Mouse (Mus musculus) MEL (cell line): ENCODE measurements around the gene Isl1. TPM values are rescaled to one million over a fixed set of nuclear protein-coding genes. Genes with fewer than 3 reads are reported as not detected.

ENCODE experiments used
- DNase-seq: peaks from one replicate; pipeline ENCODE4 v3.0.0; 2011; ENCODE audit warnings: low read depth, low spot score
- H3K27ac ChIP-seq: 2 replicates; pipeline ENCODE4 v1.5.1; 2012; ENCODE audit warnings: low read depth, mild to moderate bottlenecking, control low read depth, low read length, moderate library complexity; ENCODE audit not compliant: control insufficient read depth
- H3K27me3 ChIP-seq, 2 experiments: fragments of 150-350 bp in 1 of 2; sonication (generic) in 1 of 2; 2 replicates each; pipeline ENCODE4 v1.6.1; 2012; ENCODE audit warnings: low read length in 2 of 2, mild to moderate bottlenecking in 2 of 2, improper control_type of control experiment in 1 of 2, moderate library complexity in 1 of 2; ENCODE audit not compliant: insufficient read depth in 2 of 2, control insufficient read depth in 1 of 2
- H3K36me3 ChIP-seq, 2 experiments: 2 replicates each; pipeline ENCODE4 v1.6.1; 2012 to 2014; ENCODE audit warnings: low read length in 2 of 2, improper control_type of control experiment in 1 of 2, inconsistent platforms in 1 of 2, mild to moderate bottlenecking in 1 of 2; ENCODE audit not compliant: insufficient read depth in 2 of 2, control insufficient read depth in 1 of 2
- H3K4me1 ChIP-seq, 2 experiments: fragments of 150-350 bp in 1 of 2; sonication (generic) in 1 of 2; 2 replicates each; pipeline ENCODE4 v1.6.1; 2012; ENCODE audit warnings: low read length in 2 of 2, improper control_type of control experiment in 1 of 2, mild to moderate bottlenecking in 1 of 2; ENCODE audit not compliant: insufficient read depth in 2 of 2, control insufficient read depth in 1 of 2
- H3K4me3 ChIP-seq, 2 experiments: fragments of 150-350 bp in 1 of 2; sonication (generic) in 1 of 2; 2 replicates each; pipeline ENCODE4 v1.5.1; 2012; ENCODE audit warnings: low read depth in 2 of 2, low read length in 2 of 2, mild to moderate bottlenecking in 2 of 2, moderate library complexity in 2 of 2, control low read depth in 1 of 2, improper control_type of control experiment in 1 of 2; ENCODE audit not compliant: control insufficient read depth in 1 of 2, insufficient read depth in 1 of 2
- H3K79me2 ChIP-seq: 2 replicates; pipeline ENCODE4 v1.6.1; 2012; ENCODE audit warnings: mild to moderate bottlenecking, low read length, moderate library complexity; ENCODE audit not compliant: control insufficient read depth, poor library complexity, insufficient read depth
- H3K9ac ChIP-seq: 2 replicates; pipeline ENCODE4 v1.6.1; 2012; ENCODE audit warnings: low read depth, mild to moderate bottlenecking, control low read depth, low read length, moderate library complexity; ENCODE audit not compliant: control insufficient read depth, poor library complexity, severe bottlenecking
- H3K9me3 ChIP-seq: fragments of 150-350 bp; sonication (generic); replicated peaks from 2 replicates; pipeline ENCODE4 v1.6.1; 2012; ENCODE audit warnings: mild to moderate bottlenecking, low read length, improper control_type of control experiment, moderate library complexity; ENCODE audit not compliant: insufficient read depth
- BHLHE40 ChIP-seq: IDR thresholded peaks from 2 replicates; pipeline ENCODE4 v1.6.1; 2012; ENCODE audit warnings: low read depth, mild to moderate bottlenecking, inconsistent platforms, low read length, improper control_type of control experiment, borderline replicate concordance
- ELF1 ChIP-seq: IDR thresholded peaks from 2 replicates; pipeline ENCODE4 v1.6.1; 2014; ENCODE audit warnings: low read depth, mild to moderate bottlenecking, inconsistent platforms, low read length, improper control_type of control experiment, moderate library complexity
- EP300 ChIP-seq, 2 experiments: IDR thresholded peaks; 2 replicates each; pipeline ENCODE4 v1.6.1; 2011; ENCODE audit warnings: improper control_type of control experiment in 2 of 2, low read length in 2 of 2, low read depth in 1 of 2, mild to moderate bottlenecking in 1 of 2
- GABPA ChIP-seq: IDR thresholded peaks from 2 replicates; pipeline ENCODE4 v1.6.1; 2012; ENCODE audit warnings: low read depth, mild to moderate bottlenecking, inconsistent platforms, low read length, improper control_type of control experiment, moderate library complexity
- HCFC1 ChIP-seq: IDR thresholded peaks from 2 replicates; pipeline ENCODE4 v1.6.1; 2012; ENCODE audit warnings: low read depth, mild to moderate bottlenecking, inconsistent platforms, low read length, improper control_type of control experiment, moderate library complexity
- JUND ChIP-seq: IDR thresholded peaks from 2 replicates; pipeline ENCODE4 v1.6.1; 2011; ENCODE audit warnings: low read depth, mild to moderate bottlenecking, improper control_type of control experiment, low read length
- MAFK ChIP-seq: IDR thresholded peaks from 2 replicates; pipeline ENCODE4 v1.6.1; 2011; ENCODE audit warnings: low read depth, mild to moderate bottlenecking, low read length, improper control_type of control experiment, borderline replicate concordance
- MAX ChIP-seq: IDR thresholded peaks from 2 replicates; pipeline ENCODE4 v1.6.1; 2011; ENCODE audit warnings: low read length, improper control_type of control experiment
- MAZ ChIP-seq: IDR thresholded peaks from 2 replicates; pipeline ENCODE4 v1.6.1; 2012; ENCODE audit warnings: low read depth, mild to moderate bottlenecking, inconsistent platforms, low read length, improper control_type of control experiment
- MEF2A ChIP-seq: IDR thresholded peaks from 2 replicates; pipeline ENCODE4 v1.6.1; 2014; ENCODE audit warnings: low read depth, mild to moderate bottlenecking, inconsistent platforms, low read length, improper control_type of control experiment; ENCODE audit not compliant: poor library complexity, insufficient replicate concordance, severe bottlenecking; ENCODE audit errors: extremely low read depth
- MXI1 ChIP-seq: IDR thresholded peaks from 2 replicates; pipeline ENCODE4 v1.6.1; 2011; ENCODE audit warnings: mild to moderate bottlenecking, low read depth, low read length, improper control_type of control experiment
- MYC ChIP-seq: IDR thresholded peaks from 2 replicates; pipeline ENCODE4 v1.6.1; 2011; ENCODE audit warnings: low read depth, mild to moderate bottlenecking, low read length, improper control_type of control experiment, moderate library complexity
- NELFE ChIP-seq: IDR thresholded peaks from 2 replicates; pipeline ENCODE4 v1.6.1; 2011; ENCODE audit warnings: low read depth, low read length, improper control_type of control experiment
- POLR2A ChIP-seq, 2 experiments: IDR thresholded peaks; 2 replicates each; pipeline ENCODE4 v1.6.1; 2011 to 2012; ENCODE audit warnings: low read length in 2 of 2, mild to moderate bottlenecking in 2 of 2, control low read depth in 1 of 2, improper control_type of control experiment in 1 of 2, low read depth in 1 of 2, moderate library complexity in 1 of 2; ENCODE audit not compliant: control insufficient read depth in 1 of 2, insufficient read depth in 1 of 2, poor library complexity in 1 of 2
- RCOR1 ChIP-seq: IDR thresholded peaks from 2 replicates; pipeline ENCODE4 v1.6.1; 2012; ENCODE audit warnings: low read depth, mild to moderate bottlenecking, inconsistent platforms, low read length, improper control_type of control experiment
- TAL1 ChIP-seq: IDR thresholded peaks from 2 replicates; pipeline ENCODE4 v1.6.1; 2012; ENCODE audit warnings: mild to moderate bottlenecking, inconsistent platforms, low read length, moderate library complexity, mixed read lengths
- USF2 ChIP-seq, 2 experiments: IDR thresholded peaks; 2 replicates each; pipeline ENCODE4 v1.6.1; 2011 to 2012; ENCODE audit warnings: improper control_type of control experiment in 2 of 2, low read length in 2 of 2, borderline replicate concordance in 1 of 2, inconsistent platforms in 1 of 2, low read depth in 1 of 2, mild to moderate bottlenecking in 1 of 2; ENCODE audit not compliant: insufficient read depth in 1 of 2
- ZC3H11A ChIP-seq: IDR thresholded peaks from 2 replicates; pipeline ENCODE4 v1.6.1; 2012; ENCODE audit warnings: low read depth, mild to moderate bottlenecking, inconsistent platforms, low read length, improper control_type of control experiment
- ZKSCAN1 ChIP-seq: IDR thresholded peaks from 2 replicates; pipeline ENCODE4 v1.6.1; 2012; ENCODE audit warnings: low read depth, mild to moderate bottlenecking, inconsistent platforms, low read length, improper control_type of control experiment, moderate library complexity
- ZMIZ1 ChIP-seq: IDR thresholded peaks from 2 replicates; pipeline ENCODE4 v1.6.1; 2012; ENCODE audit warnings: low read depth, mild to moderate bottlenecking, inconsistent platforms, low read length, improper control_type of control experiment, moderate library complexity
- polyA plus RNA-seq, 2 experiments: library from polyadenylated mRNA; stranded (reverse) in 1 of 2; unstranded in 1 of 2; fragments of >175 nt in 1 of 2; fragments of >200 nt in 1 of 2; gene quantifications; 2 replicates each; pipeline versions ENCODE4 v1.2.1 to v1.2.4; 2012; ENCODE audit warnings: low replicate concordance in 2 of 2, low read depth in 1 of 2; ENCODE audit not compliant: insufficient read length in 2 of 2, insufficient read depth in 1 of 2, missing spikeins in 1 of 2
- total RNA-seq: library from RNA; depleted of rRNA; stranded (reverse); fragments of 300-350 nt; gene quantifications from 2 replicates; pipeline ENCODE4 v1.2.3, GENCODE M21; 2012; rRNA removed

Gene Isl1
- total RNA-seq (0.31 TPM in 1 of 2 replicates, not detected in the other), polyA plus RNA-seq (under 1 TPM in 1 of 2 experiments, not detected in 1; 0.14 TPM)

- Histone ChIP-seq H3K36me3 (no peaks in the 10 kb centered on the region), H3K9me3 (no peaks in the 10 kb centered on the region), H3K79me2 (no peaks in the 10 kb centered on the region), H3K27ac (no peak within 1 kb of the TSS), H3K4me1 (no peaks in the 10 kb centered on the region), H3K4me3 (no peak within 1 kb of the TSS), H3K27me3 (no peaks in the 10 kb centered on the region), H3K9ac (no peak within 1 kb of the TSS)
- DNase-seq, result no peak
- no peak for TF ChIP-seq USF2 (IDR thresholded peaks at IDR 0.05; ENCODE audit: borderline replicate concordance in 1 of 2, insufficient read depth in 1 of 2, low read depth in 1 of 2, low read length in 2 of 2)
- no peak for TF ChIP-seq MAFK
- no peak for TF ChIP-seq ZMIZ1
- TF ChIP-seq BHLHE40, result no peak
- no peak for TF ChIP-seq TAL1
- no peak for TF ChIP-seq ZKSCAN1
- TF ChIP-seq MAX, result no peak
- no peak for TF ChIP-seq MAZ
- no peak for TF ChIP-seq ELF1
- no peak for TF ChIP-seq MEF2A
- no peak for TF ChIP-seq HCFC1
- TF ChIP-seq POLR2A (IDR thresholded peaks at IDR 0.05; ENCODE audit: control insufficient read depth in 1 of 2, insufficient read depth in 1 of 2, low read depth in 1 of 2, low read length in 2 of 2, poor library complexity in 1 of 2), result no peak
- TF ChIP-seq RCOR1, result no peak
- TF ChIP-seq GABPA, result no peak
- no peak for TF ChIP-seq EP300 (IDR thresholded peaks at IDR 0.05; ENCODE audit: low read depth in 1 of 2, low read length in 2 of 2)
- TF ChIP-seq NELFE, result no peak
- no peak for TF ChIP-seq MYC
- TF ChIP-seq ZC3H11A, result no peak
- no peak for TF ChIP-seq MXI1
- no peak for TF ChIP-seq JUND
Observed at GRCm38 (mm10) chr13:116309584-116310462, at the start of gene Isl1. Gene Isl1 (minus strand): TSS chr13:116309689.
